Mouse (Mus musculus) heart, postnatal 0 days (tissue): ENCODE results near the gene Ap3d1. TPM values are rescaled to one million over a fixed set of nuclear protein-coding genes. Genes with fewer than 3 reads are reported as not detected.
A peak's percentile ranks its signal among the peaks of the same experiment; 100 is the strongest.

Source experiments
- ATAC-seq: fragments of 200-750 bp; cut with Nextera tagmentation; 2 replicates; pipeline ENCODE4 v1.8.0; 2017; ENCODE audit warnings: low read depth, moderate number of reproducible peaks, moderate library complexity; ENCODE audit not compliant: insufficient read depth
- DNase-seq: peaks from one replicate; pipeline ENCODE4 v3.0.0-alpha.2; 2016; ENCODE audit warnings: low spot score
- H3K27ac ChIP-seq: fragments of 300-500 bp; sonication (generic); 2 replicates; pipeline ENCODE4 v1.5.1; 2014; ENCODE audit warnings: low read depth, mild to moderate bottlenecking
- H3K27me3 ChIP-seq: fragments of 300-500 bp; sonication (generic); 2 replicates; pipeline ENCODE4 v1.6.1; 2014; ENCODE audit warnings: low read length, mixed read lengths; ENCODE audit not compliant: control insufficient read depth, insufficient read depth
- H3K36me3 ChIP-seq: fragments of 300-500 bp; sonication (generic); replicated peaks from 2 replicates; pipeline ENCODE4 v1.6.1; 2014; ENCODE audit warnings: low read length, mixed read lengths; ENCODE audit not compliant: control insufficient read depth, insufficient read depth
- H3K4me1 ChIP-seq: fragments of 300-500 bp; sonication (generic); 2 replicates; pipeline ENCODE4 v1.6.1; 2014; ENCODE audit warnings: antibody characterized with exemption; ENCODE audit not compliant: control insufficient read depth, insufficient read depth
- H3K4me2 ChIP-seq: fragments of 300-500 bp; sonication (generic); 2 replicates; pipeline ENCODE4 v1.6.1; 2014; ENCODE audit warnings: low read depth, mild to moderate bottlenecking, low read length, moderate library complexity
- H3K4me3 ChIP-seq: fragments of 300-500 bp; sonication (generic); 2 replicates; pipeline ENCODE4 v1.5.1; 2014; ENCODE audit warnings: low read depth, low read length
- H3K9ac ChIP-seq: fragments of 300-500 bp; sonication (generic); replicated peaks from 2 replicates; pipeline ENCODE4 v1.6.1; 2014; ENCODE audit warnings: low read depth, low read length, mixed read lengths
- H3K9me3 ChIP-seq: fragments of 300-500 bp; sonication (generic); replicated peaks from 2 replicates; pipeline ENCODE4 v1.6.1; 2016; ENCODE audit warnings: low read length; ENCODE audit not compliant: control insufficient read depth
- CTCF ChIP-seq: IDR thresholded peaks from 2 replicates; pipeline ENCODE4 v1.5.1; 2016; ENCODE audit warnings: antibody characterized with exemption, control low read depth, low read depth
- EP300 ChIP-seq: IDR thresholded peaks from 2 replicates; pipeline ENCODE4 v1.6.1; 2016; ENCODE audit warnings: antibody characterized with exemption, low read depth
- WGBS: fragments of 180-500 bp; shearing (Covaris S2); extraction: QIAGEN DNeasy Blood & Tissue Kit; methylation state at CpG from one replicate; pipeline ENCODE4 v1.1.7; 2014; 5-methylcytosine and 5-hydroxymethylcytosine counted together
- polyA plus RNA-seq: library from polyadenylated mRNA; unstranded; fragments of >200 nt; fragmentation: Nextera tagmentation; extraction: Ambion mirVana; gene quantifications from 2 replicates; pipeline ENCODE4 v1.2.1, GENCODE M21; 2015
- total RNA-seq: library from RNA; depleted of rRNA; stranded (reverse); fragments of >200 nt; gene quantifications from 2 replicates; pipeline ENCODE4 v1.2.3, GENCODE M21; 2014; ENCODE audit warnings: low replicate concordance

Ap3d1 gene
- total and polyA plus RNA-seq, 2 experiments from 2014 or later, result 31.6 to 77.9 TPM

DNA sequence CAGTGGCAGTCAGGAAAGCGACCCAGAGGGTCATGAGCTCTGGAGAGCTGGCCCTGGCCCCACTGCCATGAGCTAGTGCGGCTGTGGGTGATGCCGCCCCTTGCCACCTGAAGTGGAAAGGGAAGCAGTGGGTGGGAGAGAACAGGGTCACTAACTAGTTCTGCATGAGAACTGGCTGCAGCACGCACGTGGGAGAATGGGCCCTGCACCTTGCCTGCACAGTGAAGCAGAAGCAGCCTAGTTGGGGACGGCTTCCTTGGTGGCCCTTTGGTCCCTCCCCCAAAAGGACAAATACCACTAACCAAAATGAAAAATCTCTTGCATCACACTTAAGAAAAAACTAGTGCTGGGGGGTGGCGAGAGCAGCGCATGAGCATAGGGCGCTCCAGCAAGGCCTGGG is 43.5 kb downstream of the Ap3d1 start:
- H3K9ac ChIP-seq, result no peak overlapping the region
- ATAC-seq (no peak), DNase-seq (no peak)
- H3K4me2 ChIP-seq, result no peak overlapping the region
- no peaks in the 10 kb centered on the region for H3K27me3 ChIP-seq
- no peaks in the 10 kb centered on the region for H3K9me3 ChIP-seq
- WGBS, result 89% methylated on average over 9 of the region's 9 CpGs
- H3K4me1 ChIP-seq, result peaks cover 21% of the 10 kb centered on the region; the same call in 1 of the 2 replicates
- no peak overlapping the region for H3K27ac ChIP-seq
- peaks cover 9% of the 10 kb centered on the region; the same call in 1 of the 2 replicates for H3K36me3 ChIP-seq
- H3K4me3 ChIP-seq, result no peak overlapping the region
- TF ChIP-seq EP300 (no peak), CTCF (no peak)

- Histone ChIP-seq H3K9ac (no peak overlapping the region), H3K36me3 (peaks cover 9% of the 10 kb centered on the region; the same call in 1 of the 2 replicates), H3K27ac (no peak overlapping the region), H3K4me1 (peaks cover 17% of the 10 kb centered on the region; the same call in 1 of the 2 replicates), H3K9me3 (no peaks in the 10 kb centered on the region), H3K4me3 (no peak overlapping the region), H3K4me2 (no peak overlapping the region), H3K27me3 (no peaks in the 10 kb centered on the region)
- ATAC-seq, result no peak
- TF ChIP-seq EP300, result no peak
- TF ChIP-seq CTCF, result no peak
- no peak for DNase-seq
- WGBS, result 70% methylated on average over 9 of the region's 9 CpGs
Measured at GRCm38 (mm10) chr10:80697812-80698211, 44.3 kb downstream of the Ap3d1 start.

- no peak for DNase-seq
- no peak overlapping the region for H3K4me3 ChIP-seq
- H3K9ac ChIP-seq, result no peak overlapping the region
- H3K4me1 ChIP-seq, result peaks cover 17% of the 10 kb centered on the region; the same call in 1 of the 2 replicates
- no peak for ATAC-seq
- H3K9me3 ChIP-seq, result no peaks in the 10 kb centered on the region
- no peak overlapping the region for H3K4me2 ChIP-seq
- H3K36me3 ChIP-seq, result peaks cover 9% of the 10 kb centered on the region; the same call in 1 of the 2 replicates
- TF ChIP-seq CTCF, result no peak
- no peak for TF ChIP-seq EP300
- H3K27me3 ChIP-seq, result no peaks in the 10 kb centered on the region
- H3K27ac ChIP-seq, result no peak overlapping the region
- WGBS, result 91% methylated on average over 8 of the region's 8 CpGs
Measured at GRCm38 (mm10) chr10:80697393-80697787, 44.7 kb downstream of the Ap3d1 start.

GRCm38 (mm10) chr10:80696502-80697392 is 45.3 kb downstream of the Ap3d1 start:
- H3K4me3 ChIP-seq, result no peak overlapping the region
- H3K4me2 ChIP-seq, result no peak overlapping the region
- TF ChIP-seq CTCF (no peak), EP300 (no peak)
- no peaks in the 10 kb centered on the region for H3K9me3 ChIP-seq
- H3K36me3 ChIP-seq, result peaks cover 9% of the 10 kb centered on the region; the same call in 1 of the 2 replicates
- H3K27me3 ChIP-seq, result no peaks in the 10 kb centered on the region
- DNase-seq (no peak), ATAC-seq (no peak)
- peak overlapping the region; percentile 55 for H3K27ac ChIP-seq
- peaks cover 17% of the 10 kb centered on the region; the same call in 1 of the 2 replicates for H3K4me1 ChIP-seq
- H3K9ac ChIP-seq, result no peak overlapping the region
- 63% methylated on average over 11 of the region's 12 CpGs for WGBS

GRCm38 (mm10) chr10:80695801-80696501 is 46.1 kb downstream of the Ap3d1 start:
- no peaks in the 10 kb centered on the region for H3K9me3 ChIP-seq
- peak overlapping the region; percentile 19; the same call in 1 of the 2 replicates for H3K4me2 ChIP-seq
- peak overlapping the region; percentile 55 for H3K27ac ChIP-seq
- WGBS, result 66% methylated on average over 10 of the region's 10 CpGs
- TF ChIP-seq CTCF (no peak), EP300 (no peak)
- H3K4me3 ChIP-seq, result no peak overlapping the region
- DNase-seq, result no peak
- H3K27me3 ChIP-seq, result no peaks in the 10 kb centered on the region
- H3K36me3 ChIP-seq, result peaks cover 16% of the 10 kb centered on the region
- no peak for ATAC-seq
- no peak overlapping the region for H3K9ac ChIP-seq
- peaks cover 15% of the 10 kb centered on the region; the same call in 1 of the 2 replicates for H3K4me1 ChIP-seq
